Mouse (Mus musculus) thymus, adult 2 months (tissue): ENCODE results near the gene Dok5.

Source experiments
- CTCF ChIP-seq: fragments of 200-500 bp; IDR thresholded peaks from 2 replicates; pipeline ENCODE4 v1.5.1; 2012; ENCODE audit warnings: mild to moderate bottlenecking, control low read depth, low read length, moderate library complexity, borderline replicate concordance; ENCODE audit not compliant: control insufficient read depth, poor library complexity, insufficient read depth; ENCODE audit errors: extremely low read depth
- POLR2A ChIP-seq: fragments of 200-500 bp; IDR thresholded peaks from 2 replicates; pipeline ENCODE4 v1.6.1; 2012; ENCODE audit warnings: mild to moderate bottlenecking, low read length, control low read depth, moderate library complexity; ENCODE audit not compliant: control insufficient read depth, poor library complexity, insufficient read depth; ENCODE audit errors: extremely low read depth

DNA sequence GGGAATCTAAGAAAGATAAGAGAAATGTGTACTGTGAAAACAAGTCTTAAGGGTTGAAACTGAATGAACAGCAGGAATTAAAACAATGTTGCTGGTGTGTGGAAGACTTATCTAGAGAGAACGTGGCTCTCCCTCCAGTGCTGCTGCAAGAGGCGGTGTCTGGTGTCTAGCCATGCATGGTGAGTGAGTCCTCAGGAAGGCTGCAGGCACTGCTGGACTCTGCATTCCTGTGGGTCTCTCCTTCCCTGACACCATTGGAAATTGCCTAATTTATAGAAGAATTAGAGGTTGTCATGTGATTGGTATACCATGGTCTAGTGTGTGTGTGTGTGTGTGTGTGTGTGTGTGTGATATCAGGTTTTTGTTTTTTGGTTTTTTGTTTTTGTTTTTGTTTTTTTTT lies 1.9 kb upstream of the Dok5 start:
- TF ChIP-seq CTCF: no peak
- TF ChIP-seq POLR2A: no peak
